In genomic region chr5:117978159-117978697, GRCm38 (mm10) we compare ENCODE assay signal across 8 mouse cellular contexts. TPM values are rescaled to one million over a fixed set of nuclear protein-coding genes. Genes with fewer than 3 reads are reported as not detected.
DNase-seq lines count a peak whose midpoint lies in the region; ATAC-seq and TF ChIP-seq lines count a peak whose summit lies in the region.

No protein-coding gene starts in this region.

- no peak for TF ChIP-seq POLR2A in embryonic fibroblast, embryonic 13.5 days (IDR thresholded peaks at IDR 0.05; ENCODE audit: low read depth, low read length)

- intact Hi-C loops in left cerebral cortex, adult 2 months (cut with DNase I): no loop called here

- no peaks in the 10 kb centered on the region for H3K9me3 ChIP-seq in limb, embryonic 11.5 days (ENCODE audit: control insufficient read depth, low read length)
- H3K9me3 ChIP-seq in neural tube, embryonic 14.5 days (ENCODE audit: control insufficient read depth, low read length): no peaks in the 10 kb centered on the region

- peaks cover 3% of the 10 kb centered on the region; the same call in 1 of the 2 replicates for H3K4me1 ChIP-seq in embryonic fibroblast, embryonic 13.5 days (ENCODE audit: control insufficient read depth, insufficient read depth, low read length)
- H3K4me1 ChIP-seq in limb, embryonic 11.5 days (ENCODE audit: control insufficient read depth, insufficient read depth, low read length): no peaks in the 10 kb centered on the region
- peaks cover 21% of the 10 kb centered on the region for H3K4me1 ChIP-seq in neural tube, embryonic 14.5 days (ENCODE audit: control insufficient read depth, insufficient read depth, low read length)

- H3K27me3 ChIP-seq in limb, embryonic 11.5 days (ENCODE audit: control insufficient read depth, insufficient read depth, low read length): no peaks in the 10 kb centered on the region
- no peaks in the 10 kb centered on the region for H3K27me3 ChIP-seq in neural tube, embryonic 14.5 days (ENCODE audit: control insufficient read depth, insufficient read depth, low read length)

- WGBS in limb, embryonic 11.5 days: 67% methylated on average over 17 of the region's 17 CpGs
- WGBS in neural tube, embryonic 14.5 days: 35% methylated on average over 17 of the region's 17 CpGs

- no peak for DNase-seq in left cerebral cortex, adult 2 months (ENCODE audit: extremely low spot score in 1 of 2, low spot score in 2 of 2)
- DNase-seq in left cerebral cortex, adult 9 months (ENCODE audit: low spot score in 2 of 2): no peak
- no peak for DNase-seq in limb, embryonic 11.5 days (ENCODE audit: low spot score)
- DNase-seq in embryo, embryonic 9.5 days (ENCODE audit: extremely low spot score): no peak
- DNase-seq in lung, postnatal 10 days: no peak

- peak overlapping the region; percentile 47 for H3K4me2 ChIP-seq in limb, embryonic 11.5 days (ENCODE audit: low read depth, severe bottlenecking)
- peak overlapping the region; percentile 85 for H3K4me2 ChIP-seq in neural tube, embryonic 14.5 days (ENCODE audit: low read depth, low read length)

- no peak overlapping the region for H3K9ac ChIP-seq in limb, embryonic 11.5 days (ENCODE audit: low read length)
- peak overlapping the region; percentile 97 for H3K9ac ChIP-seq in neural tube, embryonic 14.5 days (replicated peaks; ENCODE audit: low read depth, low read length)

- peak overlapping the region; percentile 93 for H3K4me3 ChIP-seq in left cerebral cortex, adult 2 months
- H3K4me3 ChIP-seq in embryonic fibroblast, embryonic 13.5 days (ENCODE audit: insufficient read depth, low read length): peak overlapping the region; percentile 66
- H3K4me3 ChIP-seq in limb, embryonic 11.5 days (ENCODE audit: low read depth, low read length): peak overlapping the region; percentile 81
- H3K4me3 ChIP-seq in neural tube, embryonic 14.5 days (ENCODE audit: low read depth, low read length): peak overlapping the region; percentile 97

- ATAC-seq in limb, embryonic 11.5 days (ENCODE audit: insufficient number of reproducible peaks, low FRiP score, low TSS enrichment, low read depth): no peak
- ATAC-seq in neural tube, embryonic 14.5 days (ENCODE audit: low read depth): no peak
- no peak for ATAC-seq in cerebellum, adult (ENCODE audit: insufficient number of reproducible peaks, low FRiP score, low TSS enrichment)

- H3K27ac ChIP-seq in left cerebral cortex, adult 2 months: no peak overlapping the region; the same call in 1 of the 2 replicates
- no peak overlapping the region for H3K27ac ChIP-seq in embryonic fibroblast, embryonic 13.5 days (ENCODE audit: insufficient read depth, low read length)
- no peak overlapping the region for H3K27ac ChIP-seq in limb, embryonic 11.5 days (replicated peaks; ENCODE audit: low read depth, low read length)
- H3K27ac ChIP-seq in neural tube, embryonic 14.5 days (ENCODE audit: low read depth, low read length): peak overlapping the region; percentile 92

- H3K36me3 ChIP-seq in limb, embryonic 11.5 days (ENCODE audit: control insufficient read depth, insufficient read depth, low read length): peaks cover 9% of the 10 kb centered on the region; the same call in 1 of the 2 replicates
- peaks cover 19% of the 10 kb centered on the region; the same call in 1 of the 2 replicates for H3K36me3 ChIP-seq in neural tube, embryonic 14.5 days (ENCODE audit: control insufficient read depth, insufficient read depth, low read length)

- TF ChIP-seq CTCF in left cerebral cortex, adult 2 months (IDR thresholded peaks at IDR 0.05): no peak
- no peak for TF ChIP-seq CTCF in embryonic fibroblast, embryonic 13.5 days (IDR thresholded peaks at IDR 0.05; ENCODE audit: borderline replicate concordance, insufficient read depth, low read length)

RNA-seq across cellular contexts. Expression of gene Fbxo21, which starts 1.7 kb away (rescaled TPM):
- total RNA-seq in left cerebral cortex, adult 2 months (2021): 100 to 1,000 TPM; 110 to 111 TPM
- 27.1 and 39.0 TPM in 2 replicates for polyA plus RNA-seq in embryonic fibroblast, embryonic 13.5 days (2011; ENCODE audit: insufficient read length, low read depth, missing spikeins)
- 74.6 and 84.4 TPM in 2 replicates for polyA plus RNA-seq in limb, embryonic 11.5 days (2014; fragmentation: Nextera tagmentation; extraction: Ambion mirVana)
- 143 and 159 TPM in 2 replicates for polyA plus RNA-seq in neural tube, embryonic 14.5 days (2014; fragmentation: Nextera tagmentation; extraction: Ambion mirVana)

RNA-seq across cellular contexts. Expression of gene Tesc, which starts 49.3 kb away (rescaled TPM):
- total RNA-seq in left cerebral cortex, adult 2 months (2021): 10 to 100 TPM; 82.0 to 87.3 TPM
- 0.88 TPM in 1 of 2 replicates, not detected in the other for polyA plus RNA-seq in embryonic fibroblast, embryonic 13.5 days (2011; ENCODE audit: insufficient read length, low read depth, missing spikeins)
- polyA plus RNA-seq in limb, embryonic 11.5 days (2014; fragmentation: Nextera tagmentation; extraction: Ambion mirVana): 0.53 and 0.75 TPM in 2 replicates
- polyA plus RNA-seq in neural tube, embryonic 14.5 days (2014; fragmentation: Nextera tagmentation; extraction: Ambion mirVana): 2.2 and 2.5 TPM in 2 replicates
